Mouse (Mus musculus): ENCODE results near the gene Amigo2.

- TF ChIP-seq CTCF (IDR thresholded peaks at IDR 0.05; ENCODE audit: insufficient read depth, low read length): peak; percentile 79
- TF ChIP-seq POLR2A (IDR thresholded peaks at IDR 0.05; ENCODE audit: borderline replicate concordance, extremely low read depth, low read depth, low read length): no peak
These were observed 10.1 kb downstream of the Amigo2 start for GRCm38 (mm10) chr15:97236943-97237342.

All from lung, adult 2 months (tissue).